Mouse (Mus musculus) liver, embryonic 14 days (tissue): ENCODE measurements around the gene Tnrc6a. TPM values are rescaled to one million over a fixed set of nuclear protein-coding genes. Genes with fewer than 3 reads are reported as not detected.

ENCODE experiments used
- polyA plus RNA-seq: library from polyadenylated mRNA; depleted of rRNA; stranded (reverse); fragments of >200 nt; gene quantifications from 2 replicates; pipeline ENCODE4 v1.2.3, GENCODE M21; 2012; rRNA removed

Gene Tnrc6a
- 12.2 and 15.4 TPM in 2 replicates for polyA plus RNA-seq

DNA sequence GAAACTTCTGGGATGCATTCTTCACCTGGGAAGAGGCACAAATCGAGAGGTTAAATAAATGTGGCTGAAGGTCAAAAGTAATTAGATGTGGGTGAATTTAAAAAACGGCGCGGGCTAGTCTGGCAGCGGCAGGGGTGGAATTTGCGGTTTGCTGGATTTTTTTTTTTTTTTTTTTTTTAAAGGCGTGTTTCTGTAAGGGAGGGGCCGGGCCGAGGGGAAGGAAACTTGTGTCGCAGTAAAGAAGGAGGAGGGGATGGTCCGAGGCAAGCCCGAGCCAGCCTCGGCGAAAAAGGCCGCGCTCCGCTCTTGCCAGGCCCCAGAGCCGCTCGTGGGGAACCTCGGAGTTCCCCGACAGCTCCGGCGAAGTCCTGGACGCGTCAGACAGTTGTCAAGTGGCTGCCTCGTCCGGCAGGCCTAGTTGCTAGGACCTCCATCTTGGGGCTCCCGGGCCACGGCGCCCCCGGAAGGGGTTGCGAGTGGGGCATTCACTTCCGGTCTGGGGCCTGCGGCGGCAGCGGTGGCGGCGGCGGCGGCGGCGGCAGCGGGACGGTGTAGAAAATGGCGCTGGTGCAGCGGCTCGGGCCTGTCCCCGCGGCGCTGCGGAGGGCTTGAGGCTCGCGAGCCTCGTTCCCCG is at the start of gene Tnrc6a:
TSS of gene Tnrc6a (plus strand) at position 221 of the 634 bp plus-strand sequence.

DNA sequence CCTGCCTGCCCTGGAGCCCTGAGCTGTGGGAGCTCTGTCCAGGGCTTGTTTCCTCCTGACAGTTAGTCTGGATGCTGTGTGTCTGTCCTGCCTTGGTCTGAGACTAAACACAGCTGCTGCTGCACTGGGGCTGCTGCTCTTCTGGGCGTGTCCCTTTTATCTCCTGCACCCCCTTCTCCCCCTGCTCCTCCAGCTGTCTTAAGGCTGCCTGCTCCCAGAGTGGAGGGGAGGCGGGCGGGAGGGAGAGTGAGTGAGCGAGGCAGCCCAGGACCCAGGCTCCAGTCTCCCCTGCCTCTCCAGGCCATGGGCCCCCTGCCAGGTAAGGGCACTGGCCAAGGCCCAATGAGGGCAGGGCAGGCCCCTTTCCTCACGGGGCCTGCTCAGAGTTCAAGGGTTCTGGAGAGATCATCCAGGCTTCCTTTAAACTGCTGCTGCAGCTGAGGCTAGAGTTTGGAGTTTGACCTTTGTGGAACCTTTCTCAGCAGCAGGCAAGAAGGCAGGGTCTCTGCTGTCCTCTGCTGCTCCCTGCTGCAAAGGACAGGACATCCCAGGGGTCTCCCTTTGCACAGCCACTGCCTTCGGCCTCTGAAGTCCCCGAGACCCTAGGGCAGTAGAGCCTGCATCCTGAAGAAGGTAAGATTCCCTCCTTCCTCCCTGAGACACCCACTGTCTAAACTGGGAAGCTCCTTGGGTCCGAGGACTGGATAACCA is 90.8 kb downstream of the Tnrc6a start, which contains the start of gene Slc5a11:
TSS of gene Slc5a11 (plus strand) at position 416 of the 711 bp plus-strand sequence.

Other genes with a start within 250 kb of the Tnrc6a start
- 16.8 and 17.2 TPM in 2 replicates for gene Rbbp6, start 158.2 kb upstream of the Tnrc6a start, polyA plus RNA-seq
- 0.08 and 1.8 TPM in 2 replicates for gene Slc5a11, start 90.9 kb downstream of the Tnrc6a start, polyA plus RNA-seq
- gene Lcmt1, start 245.9 kb downstream of the Tnrc6a start, polyA plus RNA-seq: 19.1 and 20.8 TPM in 2 replicates
- gene Arhgap17, start 246.0 kb downstream of the Tnrc6a start, polyA plus RNA-seq: 9.7 and 12.0 TPM in 2 replicates